Mouse (Mus musculus): ENCODE data around the gene Vmn1r13.
"Not testable (repeated sequence)": the region's sequence is repeated elsewhere in the genome, so short reads cannot be mapped to it uniquely, and the experiment has no call there.

The Vmn1r13 gene

DNA sequence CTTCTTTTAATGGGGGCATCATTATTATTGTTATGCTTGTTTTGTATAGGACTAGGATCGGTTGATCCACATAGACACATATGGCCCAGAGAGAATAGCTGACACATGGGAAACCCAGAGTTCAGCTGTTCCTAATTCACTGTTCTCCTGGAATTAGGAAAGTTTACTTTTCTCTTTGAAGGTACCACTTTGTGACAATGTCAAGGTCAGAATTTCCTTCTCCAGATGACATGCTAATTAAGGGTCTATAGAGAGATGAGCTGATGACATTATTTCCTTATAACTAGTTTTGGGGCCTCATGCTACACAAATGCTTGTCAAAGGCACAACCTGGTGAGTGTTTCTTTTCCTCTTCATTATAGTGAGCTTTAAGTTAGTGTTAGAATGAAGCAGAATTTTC, at the start of gene Vmn1r13:
Vmn1r13 (plus strand) TSS at position 301 of the 400 bp plus-strand sequence.
- not testable (repeated sequence) for DNase-seq (ENCODE audit: low spot score)

DNA sequence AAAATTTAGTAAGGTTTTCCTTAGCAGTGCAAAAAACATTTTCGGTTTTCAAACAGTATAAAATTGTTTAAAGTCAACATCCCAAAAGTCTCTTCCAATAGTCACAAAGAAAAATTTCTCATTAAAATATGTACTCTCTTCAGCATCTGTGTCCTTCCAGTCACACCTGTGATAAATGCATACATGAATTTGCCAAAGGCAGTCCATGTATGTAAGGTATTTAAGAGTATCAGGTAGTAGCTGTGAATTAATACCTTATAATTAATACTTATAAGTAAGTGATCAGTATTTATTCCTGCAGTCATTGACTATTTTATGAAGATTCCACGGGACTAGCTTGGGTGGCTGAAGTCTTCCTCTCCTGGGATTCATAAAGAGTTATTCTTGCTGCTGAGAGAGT, 46.5 kb upstream of the Vmn1r13 start, which contains the start of gene Vmn1r12:
Vmn1r12 (plus strand) TSS at position 301 of the 400 bp plus-strand sequence.
- no peak for DNase-seq (ENCODE audit: low spot score)

GRCm38 (mm10) chr6:57190016-57190415, 13.1 kb upstream of the Vmn1r13 start:
- DNase-seq (ENCODE audit: low spot score) = not testable (repeated sequence)

DNA sequence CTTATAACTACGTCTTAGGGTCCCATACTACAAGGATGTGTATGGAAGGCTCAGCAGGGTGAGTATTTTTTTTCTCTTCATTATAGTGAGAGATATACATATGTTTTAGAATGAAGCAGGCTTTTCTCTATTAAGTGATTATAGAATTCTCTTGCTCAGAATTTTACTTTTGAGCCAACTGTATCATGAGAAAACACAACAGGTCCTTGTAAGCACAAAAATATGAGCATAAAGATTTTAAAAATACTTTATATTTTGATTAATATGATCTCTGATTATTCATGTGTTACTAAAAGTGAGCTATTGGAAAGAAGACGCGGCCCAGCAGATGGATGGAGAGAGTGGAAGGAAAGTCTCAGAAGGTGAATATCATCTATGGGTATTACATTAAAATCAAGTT, 28.3 kb downstream of the Vmn1r13 start, which contains the start of gene Vmn1r14:
Vmn1r14 (plus strand) TSS at position 301 of the 400 bp plus-strand sequence.
- no peak for DNase-seq (ENCODE audit: low spot score)

DNA sequence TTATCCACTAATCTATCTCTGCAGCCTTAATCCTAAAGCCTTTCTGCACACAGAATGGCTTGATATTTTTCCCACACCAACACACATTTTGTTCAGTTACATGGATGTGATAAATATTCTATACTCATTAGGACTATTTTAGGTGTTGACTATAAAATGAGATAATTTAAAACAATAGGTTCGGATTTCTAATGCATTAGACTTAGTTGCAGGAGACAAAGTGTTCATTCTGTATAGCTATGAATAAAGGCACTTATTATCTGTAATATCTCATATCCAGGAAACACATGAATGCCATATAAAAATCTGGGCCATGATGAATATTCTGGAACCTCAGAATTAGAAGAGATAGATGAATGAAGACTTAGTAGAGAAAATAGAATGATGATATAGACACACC, 54.6 kb downstream of the Vmn1r13 start, which contains the start of gene Vmn1r15:
Vmn1r15 (plus strand) TSS at position 301 of the 400 bp plus-strand sequence.
- DNase-seq (ENCODE audit: low spot score) = no peak

DNA sequence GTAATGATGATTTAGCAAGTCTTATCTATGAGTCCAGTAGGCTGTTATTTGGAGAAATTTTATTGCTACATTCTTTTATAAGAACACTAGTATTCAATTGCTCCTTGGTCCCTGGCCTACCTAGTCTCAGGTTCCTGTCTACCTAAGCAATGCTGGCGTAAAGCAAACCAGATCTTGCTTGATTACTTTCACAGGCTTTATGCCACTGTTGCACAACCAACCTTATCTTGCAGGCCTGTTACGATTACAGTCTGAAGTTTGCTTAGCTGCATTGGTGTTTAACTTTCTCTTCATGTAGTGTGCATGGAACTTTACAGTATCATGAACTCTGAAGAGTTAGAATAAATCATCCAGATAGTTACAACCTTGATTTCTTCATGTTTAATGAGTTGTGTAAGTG, 57.9 kb downstream of the Vmn1r13 start:
- no peak for DNase-seq (ENCODE audit: low spot score)
